Mouse (Mus musculus): ENCODE results near the gene Ppa1.

DNA sequence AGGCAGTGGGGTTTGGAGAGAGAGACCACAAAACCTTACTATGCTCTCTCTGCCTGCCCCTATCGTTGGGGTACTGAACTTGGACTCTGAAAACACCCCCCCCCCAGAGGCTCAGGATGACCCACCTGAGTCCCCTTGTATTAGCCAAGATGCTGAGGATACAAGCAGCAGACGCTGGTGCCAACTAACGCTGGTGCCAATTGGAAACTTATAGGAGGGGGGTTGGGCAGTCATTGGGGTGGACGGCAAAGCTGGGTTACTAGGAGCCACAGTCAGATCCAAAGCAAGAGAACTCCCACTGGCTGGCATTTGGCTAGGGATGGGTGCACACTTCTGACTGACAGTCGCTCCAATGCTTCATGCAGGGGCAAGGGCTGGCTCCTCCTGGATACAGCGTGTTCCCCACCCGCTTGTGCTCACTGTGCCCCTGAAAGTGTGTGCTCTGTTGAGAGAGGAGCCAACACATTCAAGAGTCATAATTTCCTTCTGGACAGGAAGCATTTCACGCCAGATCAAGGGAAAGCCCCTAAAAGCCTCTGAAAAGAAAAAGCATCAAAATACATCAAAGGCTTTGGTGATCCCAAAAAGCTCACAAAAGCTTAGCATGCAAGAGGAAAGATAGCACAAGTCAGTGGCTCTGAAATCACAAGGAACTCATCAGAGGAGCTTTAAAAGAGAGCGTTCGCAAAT lies 43.8 kb upstream of the Ppa1 start:
- TF ChIP-seq CTCF (IDR thresholded peaks at IDR 0.05; ENCODE audit: borderline replicate concordance, extremely low read depth, insufficient read depth, insufficient read length) (no peak), POLR2A (IDR thresholded peaks at IDR 0.05; ENCODE audit: borderline replicate concordance, extremely low read depth, insufficient read depth, insufficient read length, poor library complexity, severe bottlenecking) (no peak)

All from brain, embryonic 14.5 days (tissue).